Mouse (Mus musculus): Measurements from ENCODE around the gene Stard5. TPM values are rescaled to one million over a fixed set of nuclear protein-coding genes. Genes with fewer than 3 reads are reported as not detected.
A peak's percentile ranks its signal among the peaks of the same experiment; 100 is the strongest.

Stard5 gene
- polyA plus RNA-seq (2012; rRNA removed) = 31.0 and 33.5 TPM in 2 replicates

DNA sequence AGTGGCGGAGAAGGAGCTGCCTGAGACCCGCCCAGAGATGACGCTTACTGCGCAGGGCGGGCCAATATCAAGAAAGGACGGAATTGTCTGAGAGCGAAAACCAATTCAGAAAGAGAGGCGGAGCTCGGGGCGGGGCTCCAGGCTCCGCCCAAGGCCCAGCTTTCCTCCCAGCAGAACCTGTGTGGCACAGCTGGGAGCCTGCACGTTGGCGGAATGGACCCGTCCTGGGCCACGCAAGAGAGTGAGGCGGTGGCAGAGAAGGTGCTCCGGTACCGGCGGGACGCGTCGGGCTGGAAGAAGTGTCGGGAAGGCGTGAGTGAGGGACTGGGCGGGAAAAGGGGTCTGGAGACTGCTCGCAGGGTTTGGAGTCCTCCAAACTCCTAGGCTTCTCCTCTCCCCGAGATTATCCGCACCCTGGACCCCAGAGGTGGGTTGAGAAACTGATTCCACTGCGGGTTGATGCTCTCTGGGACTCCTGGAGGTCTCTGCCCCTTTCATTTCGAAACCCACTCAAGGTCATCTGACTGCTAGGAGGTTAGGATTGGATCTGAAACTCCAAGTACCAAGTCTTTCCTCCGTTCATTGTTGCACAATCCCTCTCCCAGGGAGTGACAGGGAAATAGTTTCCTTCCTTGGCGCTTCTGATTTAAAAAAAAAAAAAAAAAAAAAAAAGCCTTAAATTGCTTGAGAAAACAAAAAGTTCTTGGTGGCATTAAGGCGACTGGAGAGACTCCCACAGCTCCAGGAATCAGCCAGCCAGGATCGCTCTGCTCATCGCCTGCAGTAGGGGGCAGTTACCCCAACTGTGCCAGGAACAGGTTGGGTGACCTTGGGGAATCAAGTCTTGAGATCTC lies at the start of gene Stard5:
Stard5 (plus strand) TSS at position 132 of the 854 bp plus-strand sequence.
- H3K4me1 ChIP-seq (ENCODE audit: control insufficient read depth, insufficient read depth, low read length) = peaks cover 18% of the 10 kb centered on the region
- H3K27ac ChIP-seq (ENCODE audit: insufficient read depth, low read length) = peak within 1 kb of the TSS; percentile 75
- TF ChIP-seq CTCF (IDR thresholded peaks at IDR 0.05; ENCODE audit: borderline replicate concordance, insufficient read depth, low read depth, low read length) = no peak
- peak; percentile 79 for TF ChIP-seq POLR2A (IDR thresholded peaks at IDR 0.05; ENCODE audit: borderline replicate concordance, insufficient read depth, low read length)
- WGBS = under 1% methylated on average over 35 of the region's 35 CpGs
- H3K4me3 ChIP-seq (replicated peaks; ENCODE audit: insufficient read depth, low read depth, low read length) = peak within 1 kb of the TSS; percentile 86
- H3K27me3 ChIP-seq (ENCODE audit: control insufficient read depth, insufficient read depth, low read length) = no peaks in the 10 kb centered on the region
- peak; percentile 91 to 94 for DNase-seq

DNA sequence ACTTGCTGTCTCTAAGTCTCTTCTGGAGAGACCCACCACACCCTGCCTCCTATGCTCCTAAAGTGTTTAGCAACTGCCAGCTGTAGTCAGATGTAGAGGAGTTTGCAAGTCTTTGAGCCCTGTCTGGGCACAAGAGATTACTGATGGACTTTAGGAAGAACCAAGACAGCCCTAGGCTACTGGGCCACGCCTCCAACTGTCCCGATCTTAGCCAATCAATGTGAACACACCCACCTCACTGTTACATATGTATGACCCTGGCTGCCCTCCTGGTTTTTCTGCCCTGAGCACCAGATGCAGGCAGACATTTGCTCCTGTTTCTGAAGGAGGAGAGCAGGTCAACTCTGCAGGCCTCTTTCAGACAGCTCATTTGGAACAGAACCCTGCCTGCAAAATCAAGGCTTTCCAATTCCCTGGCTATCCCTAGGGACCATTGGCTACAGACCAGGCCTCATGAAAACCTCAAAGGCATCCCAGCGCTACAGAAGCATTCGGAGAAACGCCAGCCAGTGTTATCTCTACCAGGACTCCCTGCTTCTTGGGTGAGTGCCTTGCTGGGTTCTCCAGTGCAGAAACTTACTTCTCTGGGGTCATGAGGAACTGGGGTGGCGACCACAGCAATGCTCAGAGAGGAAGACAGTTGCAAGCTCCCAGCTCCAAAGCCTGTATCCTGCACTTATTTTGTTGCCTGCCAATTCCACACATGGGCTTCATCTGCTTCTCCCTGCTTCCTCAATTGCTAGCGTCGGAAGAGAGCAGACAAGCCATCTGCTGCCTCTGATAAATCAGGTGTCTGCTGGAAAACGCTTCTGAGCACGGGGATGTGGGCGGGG lies 46.9 kb upstream of the Stard5 start, which contains the start of gene Tmc3:
Tmc3 (plus strand) TSS at position 289 of the 833 bp plus-strand sequence.
- Histone ChIP-seq H3K4me1 (ENCODE audit: control insufficient read depth, insufficient read depth, low read length) (peaks cover 14% of the 10 kb centered on the region), H3K27ac (ENCODE audit: insufficient read depth, low read length) (no peak within 1 kb of the TSS), H3K4me3 (replicated peaks; ENCODE audit: insufficient read depth, low read depth, low read length) (no peak within 1 kb of the TSS), H3K27me3 (ENCODE audit: control insufficient read depth, insufficient read depth, low read length) (no peaks in the 10 kb centered on the region)
- peak; percentile 71 to 81 for DNase-seq
- 8% methylated on average over 11 of the region's 11 CpGs for WGBS
- TF ChIP-seq POLR2A (IDR thresholded peaks at IDR 0.05; ENCODE audit: borderline replicate concordance, insufficient read depth, low read length) (no peak), CTCF (IDR thresholded peaks at IDR 0.05; ENCODE audit: borderline replicate concordance, insufficient read depth, low read depth, low read length) (no peak)

DNA sequence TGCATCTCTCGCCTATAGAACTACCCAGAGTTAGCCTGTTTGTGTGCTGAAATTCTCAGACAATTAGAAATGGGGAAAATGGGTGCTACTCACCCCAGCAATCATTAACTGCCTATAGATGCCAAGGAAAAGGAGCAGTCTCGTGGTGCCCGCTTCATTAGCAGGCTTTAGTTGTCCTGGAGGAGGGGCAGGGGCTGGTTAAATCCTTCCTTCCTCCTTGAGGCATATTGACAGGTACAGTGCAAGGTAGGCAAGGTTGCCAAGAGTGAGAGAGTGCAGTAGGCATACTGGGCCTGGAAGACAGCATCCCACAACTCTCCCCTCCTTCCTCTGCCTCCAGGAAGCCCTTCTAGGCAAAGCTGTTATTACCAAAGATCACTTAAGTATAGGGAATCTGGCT lies 37.7 kb upstream of the Stard5 start:
- H3K4me1 ChIP-seq (ENCODE audit: control insufficient read depth, insufficient read depth, low read length) = no peaks in the 10 kb centered on the region
- no peak for TF ChIP-seq CTCF (IDR thresholded peaks at IDR 0.05; ENCODE audit: borderline replicate concordance, insufficient read depth, low read depth, low read length)
- TF ChIP-seq POLR2A (IDR thresholded peaks at IDR 0.05; ENCODE audit: borderline replicate concordance, insufficient read depth, low read length) = no peak
- 88% methylated on average over 3 of the region's 3 CpGs for WGBS
- no peak overlapping the region for H3K27ac ChIP-seq (ENCODE audit: insufficient read depth, low read length)
- DNase-seq = no peak
- no peak overlapping the region for H3K4me3 ChIP-seq (replicated peaks; ENCODE audit: insufficient read depth, low read depth, low read length)
- no peaks in the 10 kb centered on the region for H3K27me3 ChIP-seq (ENCODE audit: control insufficient read depth, insufficient read depth, low read length)

DNA sequence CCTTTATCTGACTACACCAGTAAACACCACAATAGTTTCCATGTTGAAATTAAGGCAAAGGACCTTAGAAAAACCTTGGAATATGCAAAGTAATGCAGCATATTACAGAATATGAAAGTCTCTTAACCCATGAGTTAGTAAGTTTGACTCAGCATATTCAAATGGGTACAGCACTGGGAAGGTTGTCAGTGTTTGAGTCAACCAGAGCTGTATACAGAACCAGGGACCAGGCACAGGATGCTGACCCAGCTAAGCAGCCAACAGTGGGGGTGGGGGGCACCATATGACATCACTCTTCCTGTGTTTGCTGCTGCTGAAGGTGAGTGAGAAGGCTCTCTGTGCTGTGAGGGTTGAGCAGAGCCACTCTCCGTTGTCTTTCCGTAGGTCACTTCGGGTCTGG lies 34.7 kb upstream of the Stard5 start:
- Histone ChIP-seq H3K4me3 (replicated peaks; ENCODE audit: insufficient read depth, low read depth, low read length) (no peak overlapping the region), H3K27me3 (ENCODE audit: control insufficient read depth, insufficient read depth, low read length) (no peaks in the 10 kb centered on the region), H3K27ac (ENCODE audit: insufficient read depth, low read length) (no peak overlapping the region), H3K4me1 (ENCODE audit: control insufficient read depth, insufficient read depth, low read length) (no peaks in the 10 kb centered on the region)
- TF ChIP-seq CTCF (IDR thresholded peaks at IDR 0.05; ENCODE audit: borderline replicate concordance, insufficient read depth, low read depth, low read length) (no peak), POLR2A (IDR thresholded peaks at IDR 0.05; ENCODE audit: borderline replicate concordance, insufficient read depth, low read length) (no peak)
- WGBS = 95% methylated on average over 3 of the region's 3 CpGs
- DNase-seq = no peak

DNA sequence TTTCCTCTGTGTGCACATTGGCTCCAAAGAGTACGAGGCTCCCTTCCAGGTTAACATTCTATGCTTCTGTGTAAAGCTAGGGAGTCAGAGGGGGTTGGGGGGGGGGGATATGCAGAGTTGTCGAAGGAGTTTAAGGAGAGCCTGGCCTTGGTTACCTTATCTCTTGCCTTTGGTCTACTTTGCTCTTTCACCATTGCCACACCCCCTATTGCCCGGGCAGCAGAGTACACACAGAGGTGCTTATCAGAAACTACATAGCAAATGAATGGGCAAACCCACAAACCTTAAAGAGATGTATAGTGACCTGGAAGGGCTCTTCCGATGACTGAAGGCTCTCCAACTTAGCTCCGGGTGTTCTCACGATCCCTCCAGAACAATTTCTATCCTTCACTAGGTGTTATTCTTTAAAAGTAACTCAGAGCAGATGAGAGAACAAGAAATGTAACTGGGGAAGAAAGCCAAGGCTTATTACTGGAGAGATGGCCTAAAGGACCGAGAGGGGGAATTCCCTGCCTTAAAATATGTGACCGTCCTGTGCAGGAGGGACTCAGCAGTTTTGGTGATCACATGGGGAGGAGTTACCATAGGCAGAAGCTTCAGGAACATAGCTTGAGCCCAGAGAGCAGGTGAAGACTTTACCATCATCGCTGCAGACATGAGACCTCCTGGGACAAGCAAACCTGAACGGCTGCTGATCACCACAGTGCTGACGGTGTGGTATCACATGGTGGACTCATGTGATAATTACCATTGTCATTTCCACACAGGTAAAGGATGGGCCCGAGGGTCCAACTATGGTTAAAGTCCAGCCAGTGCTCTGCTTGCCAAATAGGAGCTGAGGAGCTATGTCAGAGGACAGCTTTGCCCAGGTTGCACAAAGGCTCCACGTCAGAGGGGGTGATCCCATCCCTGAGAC lies 32.5 kb upstream of the Stard5 start:
- 90% methylated on average over 13 of the region's 13 CpGs for WGBS
- no peak for DNase-seq
- no peak overlapping the region for H3K27ac ChIP-seq (ENCODE audit: insufficient read depth, low read length)
- H3K4me3 ChIP-seq (replicated peaks; ENCODE audit: insufficient read depth, low read depth, low read length) = no peak overlapping the region
- no peak for TF ChIP-seq CTCF (IDR thresholded peaks at IDR 0.05; ENCODE audit: borderline replicate concordance, insufficient read depth, low read depth, low read length)
- TF ChIP-seq POLR2A (IDR thresholded peaks at IDR 0.05; ENCODE audit: borderline replicate concordance, insufficient read depth, low read length) = no peak
- H3K4me1 ChIP-seq (ENCODE audit: control insufficient read depth, insufficient read depth, low read length) = no peaks in the 10 kb centered on the region
- H3K27me3 ChIP-seq (ENCODE audit: control insufficient read depth, insufficient read depth, low read length) = no peaks in the 10 kb centered on the region

DNA sequence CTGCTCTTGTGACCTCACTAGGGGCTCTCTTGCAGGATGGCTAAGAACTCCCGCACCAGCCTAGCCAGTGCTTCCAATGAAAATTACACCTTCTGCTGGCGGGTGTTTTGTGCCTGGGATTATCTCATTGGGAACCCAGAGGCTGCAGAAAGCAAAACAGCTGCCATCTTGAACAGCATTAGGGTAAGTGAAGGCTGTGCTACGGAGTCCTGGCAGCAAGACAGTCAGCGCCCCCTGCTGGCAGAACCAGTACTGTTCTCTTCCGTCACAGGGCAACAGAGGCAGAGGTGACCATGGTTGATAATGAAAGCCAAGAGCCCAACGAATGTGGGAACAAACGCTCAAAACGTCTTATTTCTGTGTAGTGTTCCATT lies 31.9 kb upstream of the Stard5 start:
- Histone ChIP-seq H3K4me3 (replicated peaks; ENCODE audit: insufficient read depth, low read depth, low read length) (no peak overlapping the region), H3K27ac (ENCODE audit: insufficient read depth, low read length) (no peak overlapping the region), H3K4me1 (ENCODE audit: control insufficient read depth, insufficient read depth, low read length) (no peaks in the 10 kb centered on the region), H3K27me3 (ENCODE audit: control insufficient read depth, insufficient read depth, low read length) (no peaks in the 10 kb centered on the region)
- WGBS = 62% methylated on average over 8 of the region's 8 CpGs
- TF ChIP-seq POLR2A (IDR thresholded peaks at IDR 0.05; ENCODE audit: borderline replicate concordance, insufficient read depth, low read length) = no peak
- TF ChIP-seq CTCF (IDR thresholded peaks at IDR 0.05; ENCODE audit: borderline replicate concordance, insufficient read depth, low read depth, low read length) = peak; percentile 61
- peak; percentile 34 to 47 for DNase-seq

All from cerebellum, adult 2 months (tissue).